Mouse (Mus musculus) cerebellum, postnatal 25 days (tissue): ENCODE measurements at regions not wholly inside any gene's neighbourhood (a gene's known extent, or its start where the extent isn't known, plus 50 kb on each side); places are given as distances from the start of the nearest gene placed in this dataset.

Experiments
- DNase-seq, 2 experiments: peaks; one replicate each; pipeline ENCODE4 v3.0.0; 2021; ENCODE audit warnings: mixed read lengths in 2 of 2

DNA sequence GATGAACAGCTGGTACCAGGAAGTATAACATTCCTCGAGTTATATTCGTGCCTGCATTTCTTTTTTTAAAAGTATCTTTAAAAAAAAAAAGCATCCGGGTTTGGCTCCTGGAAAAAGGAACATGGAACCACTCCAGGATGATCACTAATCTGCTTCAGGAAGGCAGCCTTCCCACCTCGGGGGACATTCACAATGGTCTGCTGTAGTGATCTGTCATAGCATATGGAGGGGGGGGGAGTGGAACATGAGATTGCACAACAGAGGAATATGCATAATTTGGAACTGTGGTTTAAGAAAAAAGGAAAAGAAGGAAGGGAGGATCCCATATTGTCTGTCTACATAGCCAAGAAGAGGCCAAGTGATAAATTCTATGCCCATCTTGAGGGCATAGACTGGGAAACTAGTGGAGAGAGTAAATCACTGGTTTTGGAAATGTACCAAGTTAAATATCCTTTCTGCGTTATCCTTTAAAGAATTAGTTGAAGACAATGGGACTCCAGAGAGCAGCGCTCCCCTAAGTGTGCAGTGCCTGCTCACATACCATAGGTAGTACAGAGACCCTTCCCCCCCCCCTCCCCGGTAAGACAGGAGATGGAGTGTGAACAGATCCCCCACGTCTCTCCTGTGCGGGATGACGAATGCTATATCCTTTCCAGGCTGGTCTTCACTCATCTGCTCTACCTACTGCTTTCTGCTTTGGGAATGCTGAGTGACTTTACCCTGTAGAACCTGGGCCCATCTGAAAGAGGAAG is 240.0 kb downstream of the Ndfip2 start:
- DNase-seq = no peak

DNA sequence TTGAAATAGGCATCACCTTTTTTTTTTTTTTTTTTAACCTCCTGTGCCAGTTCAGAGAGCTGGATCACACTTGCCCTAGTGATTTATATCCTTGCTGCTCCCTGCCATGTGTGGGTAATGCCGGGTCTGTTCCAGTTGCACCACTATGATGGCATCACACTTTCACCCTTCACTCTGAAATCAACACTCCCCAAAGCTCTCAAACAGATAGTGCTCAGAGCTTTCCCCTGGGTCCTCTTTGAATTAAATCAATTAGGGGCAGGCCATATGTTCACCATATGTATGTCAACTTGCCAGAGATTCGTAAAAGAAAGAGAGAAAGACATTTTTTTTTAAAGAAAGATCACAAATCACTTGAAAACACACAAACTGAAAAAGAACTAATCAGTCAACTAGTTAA is 236.8 kb downstream of the Ndfip2 start:
- no peak for DNase-seq

DNA sequence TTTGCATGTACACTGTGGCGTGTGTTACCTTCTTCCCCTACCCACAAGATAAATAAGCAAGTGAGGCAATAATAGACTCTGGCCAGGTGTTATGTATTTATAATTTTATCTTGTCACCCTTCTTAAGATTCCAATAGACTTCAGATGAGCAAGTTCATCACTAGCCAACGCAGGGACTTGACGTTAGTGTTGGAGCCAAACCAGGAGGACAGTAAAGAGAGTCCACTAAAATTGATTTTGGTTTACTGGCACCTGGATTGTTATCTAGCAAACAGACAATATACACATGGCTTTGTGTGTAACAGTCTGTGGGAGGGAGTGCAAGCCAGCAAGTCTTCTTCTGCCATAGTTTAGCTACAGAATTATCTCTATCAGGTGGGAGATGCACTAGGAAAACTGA is 236.0 kb downstream of the Ndfip2 start:
- no peak for DNase-seq

DNA sequence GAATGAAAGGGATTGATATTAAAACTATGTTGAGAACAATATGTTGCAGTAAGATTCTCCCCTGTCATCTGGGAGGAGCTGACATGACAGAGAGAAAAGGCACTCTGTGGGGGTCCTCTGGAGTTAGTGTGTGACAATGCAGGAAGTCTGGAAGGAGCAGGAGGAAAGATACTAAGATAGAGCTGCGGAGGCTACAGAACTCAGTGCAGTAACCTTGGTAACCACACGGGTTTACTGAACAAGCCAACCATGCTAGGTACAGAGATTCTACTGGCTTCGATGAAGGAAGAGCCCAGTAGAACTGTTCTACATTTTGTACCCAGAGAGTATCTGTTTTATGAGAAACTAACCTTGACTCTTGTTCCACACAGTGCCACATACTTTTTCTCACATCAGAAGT is 231.8 kb downstream of the Ndfip2 start:
- no peak for DNase-seq

DNA sequence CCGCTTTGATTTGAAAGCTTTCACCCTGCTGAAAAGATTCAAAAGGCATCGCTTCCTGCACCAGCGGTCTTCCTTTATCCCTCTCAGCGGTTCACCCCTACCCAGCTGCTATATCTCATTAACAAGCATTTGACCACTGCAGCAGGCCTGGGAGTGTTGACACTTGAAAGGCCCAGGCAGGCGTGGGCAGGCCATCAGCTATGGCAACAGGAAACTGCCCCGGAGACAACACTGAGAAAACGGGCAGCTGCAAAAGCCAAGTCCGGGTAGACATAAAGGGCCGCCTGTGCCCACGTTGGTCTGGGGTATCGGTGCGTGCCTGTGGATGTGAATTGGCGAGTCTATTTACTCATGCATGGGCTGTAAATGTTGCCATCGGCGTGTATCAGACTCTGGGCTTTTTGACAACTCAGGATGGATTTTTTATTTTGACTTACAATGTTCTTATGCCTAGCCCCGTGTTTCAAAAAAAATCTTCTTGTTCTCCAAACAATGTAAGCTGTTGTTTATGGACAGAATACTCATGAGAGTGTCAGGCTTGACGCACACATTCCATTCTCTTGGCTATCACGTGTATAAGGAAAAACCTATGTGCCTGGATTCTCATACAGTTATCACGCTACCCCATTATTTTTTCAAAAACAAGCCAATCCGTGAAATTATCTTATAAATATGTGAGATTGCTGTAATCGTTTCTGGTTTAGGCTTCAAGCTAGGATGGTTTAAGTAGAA is 225.1 kb downstream of the Ndfip2 start:
- peak; percentile 36 to 40 for DNase-seq

DNA sequence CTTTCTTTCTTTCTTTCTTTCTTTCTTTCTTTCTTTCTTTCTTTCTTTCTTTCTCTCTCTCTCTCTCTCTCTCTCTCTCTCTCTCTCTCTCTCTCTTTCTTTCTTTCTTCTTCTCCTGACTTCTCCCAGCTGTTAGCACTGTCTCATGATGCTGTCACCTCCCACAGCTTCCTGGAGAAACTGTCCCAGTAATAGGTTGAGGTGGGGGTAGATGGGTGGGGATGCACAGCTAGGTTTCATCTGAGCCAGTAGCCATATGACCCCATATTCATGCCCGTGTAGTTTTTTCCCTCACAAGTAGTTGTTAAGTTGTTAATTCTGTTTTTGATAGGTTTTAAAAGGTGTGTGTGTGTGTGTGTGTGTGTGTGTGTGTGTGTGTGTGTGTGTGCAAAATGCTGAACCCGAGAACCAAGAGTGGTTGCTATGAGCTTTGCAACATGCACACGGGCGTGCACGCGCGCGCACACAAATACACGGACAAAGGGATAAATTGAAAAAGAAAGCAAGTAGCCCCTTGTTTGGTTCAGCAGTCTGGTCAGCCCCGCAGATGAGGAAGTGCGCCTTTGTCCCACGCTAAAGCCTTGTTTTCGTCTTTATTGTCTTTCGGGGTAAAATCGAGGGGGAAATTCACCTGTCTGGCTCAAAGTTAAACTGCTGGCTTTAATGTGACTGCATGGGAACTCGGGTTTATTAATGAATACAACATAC is 224.4 kb downstream of the Ndfip2 start:
- DNase-seq = peak; percentile 20 to 38

DNA sequence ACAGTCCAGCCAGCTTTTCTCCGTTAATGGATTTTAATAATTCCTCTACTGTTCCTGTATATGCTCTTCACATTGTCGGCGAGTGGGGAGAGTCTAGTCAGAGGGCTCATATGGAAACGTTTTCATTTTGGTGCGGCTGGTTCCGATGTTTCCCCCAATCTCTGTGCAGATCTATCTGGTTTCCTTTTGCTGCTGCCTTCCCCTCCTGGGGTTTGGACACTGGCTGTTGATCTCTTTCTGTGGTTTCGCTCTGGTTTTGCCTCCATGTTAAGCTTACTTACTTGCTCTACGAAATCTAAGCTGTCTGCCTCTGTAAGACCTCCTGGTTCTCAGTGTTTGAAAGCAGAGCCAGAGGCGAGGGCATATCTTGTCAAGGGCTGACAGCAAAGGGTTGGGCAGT is 221.7 kb downstream of the Ndfip2 start:
- DNase-seq = no peak

DNA sequence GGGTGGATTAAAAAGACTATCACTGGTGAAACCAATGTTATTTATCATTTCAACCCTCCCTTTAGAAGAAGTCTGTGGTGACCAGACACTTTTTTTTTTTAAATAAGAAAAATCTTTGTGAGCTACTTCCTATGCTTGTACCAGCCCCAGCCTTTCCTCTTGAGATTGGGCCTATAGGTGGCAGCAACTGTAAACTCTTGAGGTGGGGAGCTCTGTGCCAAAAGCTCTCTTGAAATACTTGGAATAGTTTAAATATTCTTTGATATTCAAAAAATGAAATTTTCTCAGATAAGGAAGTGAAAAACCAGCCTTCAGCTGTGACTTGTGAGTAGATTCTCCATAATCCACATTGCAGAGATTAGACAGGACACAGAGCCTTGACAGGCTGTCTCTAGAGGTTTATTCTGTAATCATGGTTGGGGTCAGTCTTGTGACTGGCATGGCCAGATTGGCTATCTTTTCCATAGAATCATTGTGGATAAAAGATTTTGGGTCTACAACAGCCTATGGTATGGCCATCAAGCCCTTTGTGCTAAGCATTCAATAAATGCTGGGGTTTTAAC is 216.7 kb downstream of the Ndfip2 start:
- peak; percentile 40 to 61 for DNase-seq

DNA sequence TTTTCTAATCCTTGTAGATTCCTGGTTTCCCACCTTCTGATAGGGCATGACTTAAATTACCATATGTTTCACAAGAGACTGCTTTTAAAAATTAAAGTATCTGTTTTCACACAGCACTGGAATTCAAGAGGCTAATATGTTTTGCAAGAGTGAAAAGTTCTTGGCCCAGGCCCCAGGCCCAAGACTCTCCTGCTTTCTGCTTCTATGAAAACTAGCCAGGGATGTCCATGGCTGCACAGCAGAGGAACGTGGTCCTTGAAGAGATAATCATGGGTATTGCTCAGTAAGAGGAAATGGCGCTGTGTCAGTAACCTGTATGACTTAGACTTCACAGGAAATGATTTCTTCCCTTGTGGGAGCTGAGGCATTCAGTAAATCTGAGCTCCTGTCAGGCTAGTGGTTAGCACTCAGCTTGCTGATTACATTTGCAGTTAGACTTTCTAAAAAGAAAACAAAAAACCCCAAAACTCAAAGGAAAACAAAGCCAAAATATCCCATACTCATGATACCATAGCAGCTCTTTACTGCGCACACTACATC is 190.6 kb downstream of the Ndfip2 start:
- DNase-seq = no peak

DNA sequence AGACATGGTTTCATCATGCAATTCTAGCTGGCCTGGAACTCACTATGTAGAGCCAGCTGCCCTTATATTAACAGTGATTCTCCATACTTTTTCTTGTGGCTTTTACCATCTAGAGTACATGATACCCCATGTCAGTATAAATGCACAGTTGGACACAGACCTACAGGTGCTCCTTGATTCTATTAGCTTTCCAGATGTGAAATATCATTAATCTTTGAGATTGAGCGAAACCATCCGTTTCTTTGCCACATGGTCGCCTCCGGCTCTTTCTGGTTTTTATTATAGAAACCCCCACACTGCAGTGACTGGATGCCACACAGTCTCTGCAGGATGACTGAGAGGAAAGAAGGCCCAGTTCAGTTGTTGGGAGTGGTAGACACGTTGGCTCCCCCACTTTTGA is 188.7 kb downstream of the Ndfip2 start:
- DNase-seq = no peak

DNA sequence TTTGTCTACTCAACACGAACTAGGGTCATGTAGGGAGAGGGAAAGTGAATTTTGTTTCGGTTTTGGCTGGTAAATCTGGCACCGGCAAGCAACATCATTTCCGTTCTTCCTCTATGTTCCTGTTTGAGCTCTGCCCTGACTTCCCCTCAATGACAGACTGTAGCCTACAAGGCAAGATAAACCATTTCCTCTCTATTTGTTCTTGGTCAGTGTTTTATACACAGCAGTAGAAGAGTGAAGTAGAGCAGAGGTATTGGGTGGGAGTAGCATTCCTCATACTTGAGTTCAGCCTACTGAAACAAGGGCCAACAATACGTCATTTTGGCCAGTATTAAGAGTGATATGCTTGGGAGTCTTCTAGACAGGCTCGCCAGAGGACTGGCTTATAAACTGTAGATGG is 177.0 kb downstream of the Ndfip2 start:
- DNase-seq = no peak

DNA sequence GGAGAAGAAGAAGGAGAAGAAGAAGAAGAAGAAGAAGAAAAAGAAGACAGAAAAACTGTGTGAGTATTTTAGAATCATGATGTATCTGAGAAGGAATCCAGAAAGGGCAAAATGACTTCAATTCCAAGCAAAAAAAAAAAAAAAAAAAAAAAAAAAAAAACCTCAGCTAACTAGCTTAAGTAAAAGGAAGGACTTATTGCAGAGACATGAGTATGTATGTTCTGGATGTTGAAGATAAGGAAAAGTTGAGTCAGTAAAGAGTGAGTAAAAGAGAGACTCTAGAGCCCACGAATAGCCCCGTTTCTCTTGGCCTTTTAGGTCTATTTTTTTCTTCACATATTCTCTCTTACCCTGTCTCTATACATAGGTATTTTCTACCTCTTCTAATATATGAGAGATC is 175.1 kb downstream of the Ndfip2 start:
- DNase-seq = no peak

DNA sequence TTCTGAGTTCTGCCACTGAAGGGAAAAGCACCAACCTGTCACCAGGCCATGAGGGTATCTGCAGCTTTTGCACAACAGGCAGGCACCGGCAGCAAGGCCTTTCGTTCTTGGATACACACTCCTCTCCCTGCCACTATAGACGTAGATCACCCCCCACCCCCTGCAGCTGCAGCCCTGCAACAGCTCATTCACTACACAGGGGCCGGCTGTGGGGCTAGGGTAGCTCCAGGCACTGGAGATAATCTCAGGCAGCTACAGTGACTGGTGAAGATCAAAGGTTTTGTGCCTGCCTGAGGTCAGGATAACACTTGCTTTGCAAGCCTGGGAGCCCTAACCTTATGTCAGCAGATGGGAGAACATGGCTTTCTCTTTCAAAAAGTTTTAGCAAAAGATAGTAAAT is 174.3 kb downstream of the Ndfip2 start:
- no peak for DNase-seq

DNA sequence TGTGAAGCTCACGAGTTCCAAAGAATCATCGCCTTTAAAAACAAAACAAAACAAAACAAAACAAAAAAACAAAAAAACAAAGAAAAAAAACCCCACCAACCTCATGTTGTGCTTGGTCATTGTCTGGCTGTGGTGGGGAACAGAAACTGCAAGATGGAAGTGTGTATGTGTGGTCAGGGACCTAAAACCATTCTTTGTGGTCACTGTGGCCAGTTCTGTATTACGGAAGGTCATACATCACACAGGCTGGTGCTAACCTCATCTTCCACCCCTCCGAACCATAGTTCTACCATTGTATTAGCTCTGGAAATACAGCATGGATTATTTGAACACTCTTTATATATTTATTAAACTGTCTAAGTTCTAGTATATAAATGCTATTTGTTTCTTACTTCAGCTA is 173.2 kb downstream of the Ndfip2 start:
- no peak for DNase-seq

DNA sequence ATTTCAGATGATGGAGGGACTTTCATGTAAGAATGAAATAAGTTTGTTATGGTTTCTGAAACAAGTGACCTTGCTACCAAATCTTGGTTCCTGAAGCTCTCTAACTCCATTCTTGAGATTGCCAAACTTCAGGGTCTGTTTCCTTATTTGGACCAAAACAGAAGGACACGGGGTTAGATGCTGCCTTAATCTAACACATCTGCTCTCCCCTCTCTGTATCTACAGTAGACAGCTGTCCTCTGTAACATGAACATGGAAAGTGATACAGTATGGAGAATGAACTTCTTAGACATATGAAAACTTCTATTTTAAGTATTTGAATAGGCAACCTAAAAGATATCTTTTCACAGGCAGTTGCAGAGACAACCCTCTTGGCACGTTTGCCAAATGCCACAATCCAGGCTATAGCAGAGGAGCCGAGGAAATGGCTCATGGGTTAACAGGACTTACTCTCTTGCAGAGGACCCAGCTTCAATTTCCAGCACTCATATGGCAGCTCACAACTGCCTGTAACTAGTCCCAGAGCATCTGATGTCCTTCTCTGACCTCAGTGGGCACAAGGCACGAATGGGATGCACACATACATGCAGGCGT is 171.4 kb downstream of the Ndfip2 start:
- no peak for DNase-seq

DNA sequence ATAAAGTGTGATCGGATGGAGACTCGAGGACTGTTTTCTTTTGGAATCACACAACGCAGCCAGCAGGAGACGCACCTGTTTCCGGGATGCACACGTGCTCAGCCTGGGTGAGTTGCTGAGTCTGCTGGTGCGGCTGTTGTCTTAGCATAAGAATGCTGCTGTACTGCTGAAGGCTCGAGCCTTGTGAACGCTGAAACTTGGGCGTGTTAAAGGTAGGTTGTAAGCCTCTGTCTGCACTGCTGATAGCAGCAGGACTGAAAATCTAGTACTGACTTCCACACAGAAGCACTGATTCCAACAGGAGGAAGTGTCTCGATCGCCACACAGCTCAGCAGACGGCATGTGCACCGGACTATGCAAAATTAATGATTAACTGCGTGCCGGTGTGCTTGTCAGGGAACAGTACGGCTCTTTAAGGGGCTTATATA is 169.1 kb downstream of the Ndfip2 start:
- DNase-seq = peak; percentile 42 to 54

DNA sequence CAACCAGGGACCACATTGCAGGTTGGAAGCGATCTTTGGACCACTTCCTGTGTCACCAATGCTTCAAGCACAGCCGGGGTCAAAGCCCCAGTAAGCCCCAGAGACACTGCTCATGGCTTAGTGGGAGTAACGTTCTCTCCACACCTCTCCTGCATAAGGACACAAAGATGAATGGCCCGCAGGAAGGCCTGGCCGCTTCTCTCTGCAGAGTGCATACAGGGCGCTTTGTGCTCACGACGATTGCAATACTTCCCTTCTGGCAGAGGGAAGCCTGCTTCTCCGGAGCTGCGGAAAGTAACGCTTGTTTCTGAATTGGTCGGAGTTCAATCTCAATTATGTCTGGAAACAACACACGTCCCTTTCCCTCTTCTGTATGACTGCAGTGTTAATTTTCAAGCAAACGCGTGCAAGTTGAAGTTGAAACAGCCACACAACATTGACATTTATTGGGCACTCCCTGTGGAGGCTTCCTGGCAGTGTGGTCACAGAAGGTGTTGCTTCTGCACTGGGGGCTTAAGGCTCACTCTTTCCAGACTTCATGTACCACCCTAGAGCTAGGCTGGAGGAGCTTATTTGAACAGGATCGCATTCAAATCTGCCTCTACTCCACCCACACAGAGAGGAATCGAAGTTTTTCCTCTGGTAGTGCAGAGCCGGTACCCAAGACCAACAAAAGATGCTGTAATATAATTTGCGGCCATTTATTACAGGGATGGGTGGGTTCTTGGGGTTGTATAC is 168.4 kb downstream of the Ndfip2 start:
- DNase-seq = no peak

DNA sequence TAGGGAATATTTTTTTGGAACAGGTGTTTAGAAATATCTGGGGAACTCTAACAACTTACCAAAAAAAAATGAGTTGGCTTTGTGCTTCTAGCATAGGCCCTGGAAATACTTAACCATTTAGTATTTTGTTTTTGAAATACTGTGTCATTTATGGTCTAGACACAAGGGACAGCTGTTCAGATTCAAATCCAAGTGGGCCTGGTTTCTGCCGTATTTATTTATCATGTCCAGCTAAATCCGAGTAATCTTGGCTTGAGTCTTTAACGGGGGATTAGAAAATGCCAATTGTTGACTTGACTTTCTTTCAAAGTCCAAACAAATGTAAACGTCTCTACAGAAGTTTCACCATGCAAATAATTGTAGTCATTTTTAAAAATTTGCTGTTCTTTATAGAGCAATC is 159.6 kb downstream of the Ndfip2 start:
- no peak for DNase-seq

DNA sequence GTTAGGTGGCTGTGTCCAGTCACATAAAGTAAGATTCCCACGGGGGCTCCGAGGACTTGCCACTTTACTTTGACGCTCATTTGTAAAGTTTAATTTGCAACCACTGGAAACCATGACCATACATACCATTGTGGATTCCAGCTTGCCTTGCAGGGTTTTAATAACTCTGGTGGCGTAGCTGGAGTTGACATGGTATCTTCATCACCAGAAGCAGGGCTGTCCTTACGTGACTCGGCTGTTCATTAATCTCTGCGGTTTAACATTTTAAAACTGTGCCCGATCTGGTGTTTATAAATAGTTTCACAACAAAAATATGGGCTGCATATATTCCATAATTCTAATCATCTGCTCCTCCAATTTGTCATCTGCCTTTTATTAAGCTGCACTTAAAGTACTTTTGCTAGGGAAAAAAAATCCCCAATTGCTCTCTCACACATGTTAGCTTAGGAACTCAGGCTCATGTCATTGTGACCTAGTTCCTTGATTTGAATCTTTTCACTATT is 159.1 kb downstream of the Ndfip2 start:
- DNase-seq = no peak

DNA sequence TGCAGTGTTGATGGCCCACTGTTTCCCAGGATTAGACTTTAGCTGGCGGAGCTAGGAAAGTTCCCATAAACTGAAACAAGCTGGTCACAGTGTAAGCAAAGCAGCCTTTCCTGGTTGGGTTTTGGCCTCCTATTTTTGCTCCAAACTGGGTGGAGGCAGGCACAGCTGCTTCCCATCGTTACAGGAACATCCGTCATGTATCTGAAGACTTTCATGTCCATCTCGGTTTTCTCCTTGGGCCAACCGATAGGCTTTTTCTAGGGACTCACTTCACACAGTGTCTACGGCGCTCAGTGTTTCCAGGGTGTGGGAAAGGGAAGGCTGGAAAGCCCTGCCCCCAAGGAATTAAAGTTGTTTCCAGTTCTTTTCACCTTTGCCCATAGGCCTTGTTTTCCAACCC is 158.6 kb downstream of the Ndfip2 start:
- DNase-seq = no peak

DNA sequence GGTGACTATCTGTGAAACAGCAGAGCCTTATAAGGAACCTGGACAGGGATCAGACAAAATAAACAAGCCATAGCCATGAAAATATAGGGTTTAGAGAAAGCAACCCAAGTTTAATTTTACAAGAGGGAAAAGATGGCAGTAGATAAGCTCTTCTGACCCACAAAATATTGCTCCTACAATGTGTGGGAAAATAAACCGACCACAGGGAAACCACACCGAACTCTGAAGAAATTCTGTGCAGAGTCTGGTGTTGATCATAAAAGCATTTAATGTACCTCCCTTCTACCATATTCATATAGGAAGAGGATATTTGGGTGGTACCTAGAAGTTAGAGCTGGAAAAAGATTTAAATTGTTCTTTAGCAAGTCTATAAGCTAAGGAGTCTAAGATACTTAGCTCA is 146.3 kb downstream of the Ndfip2 start:
- DNase-seq = no peak

DNA sequence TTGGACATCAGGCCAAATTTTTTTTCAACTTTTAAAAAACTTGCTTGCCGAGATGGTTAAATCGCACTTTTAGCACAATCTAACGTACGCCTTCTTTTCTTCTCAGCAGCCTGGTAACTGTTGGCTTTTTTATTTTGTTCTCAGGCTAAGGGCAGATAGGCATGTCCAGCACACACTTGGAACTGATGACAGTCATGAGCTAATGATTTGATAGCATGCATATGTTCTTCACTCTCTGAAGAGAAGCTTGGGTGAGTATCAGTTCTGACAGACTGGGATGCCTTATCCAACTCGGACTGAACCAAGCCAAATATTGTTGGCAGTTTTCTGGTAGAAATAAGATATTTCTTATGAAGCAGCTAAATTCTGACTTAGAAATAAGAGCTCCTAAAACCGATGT is 145.9 kb downstream of the Ndfip2 start:
- DNase-seq = no peak
